Mouse (Mus musculus) neural tube, embryonic 15.5 days (tissue): ENCODE measurements around the gene Prkaca. TPM values are rescaled to one million over a fixed set of nuclear protein-coding genes. Genes with fewer than 3 reads are reported as not detected.

Source experiments
- ATAC-seq: fragments of 200-750 bp; cut with Nextera tagmentation; 2 replicates; pipeline ENCODE4 v1.8.0; 2017; ENCODE audit warnings: mild to moderate bottlenecking, moderate TSS enrichment, moderate library complexity; ENCODE audit not compliant: low FRiP score
- H3K27ac ChIP-seq: fragments of 300-500 bp; sonication (generic); replicated peaks from 2 replicates; pipeline ENCODE4 v1.5.1; 2015; ENCODE audit warnings: mild to moderate bottlenecking, inconsistent platforms
- H3K27me3 ChIP-seq: fragments of 300-500 bp; sonication (generic); replicated peaks from 2 replicates; pipeline ENCODE4 v1.6.1; 2015; ENCODE audit warnings: inconsistent platforms
- H3K36me3 ChIP-seq: fragments of 300-500 bp; sonication (generic); 2 replicates; pipeline ENCODE4 v1.6.1; 2015; ENCODE audit warnings: inconsistent platforms
- H3K4me1 ChIP-seq: fragments of 300-500 bp; sonication (generic); 2 replicates; pipeline ENCODE4 v1.6.1; 2015; ENCODE audit warnings: inconsistent platforms
- H3K4me2 ChIP-seq: fragments of 300-500 bp; sonication (generic); 2 replicates; pipeline ENCODE4 v1.6.1; 2015; ENCODE audit warnings: inconsistent platforms, mild to moderate bottlenecking, moderate library complexity
- H3K4me3 ChIP-seq: fragments of 300-500 bp; sonication (generic); replicated peaks from 2 replicates; pipeline ENCODE4 v1.5.1; 2015; ENCODE audit warnings: mild to moderate bottlenecking, inconsistent platforms
- H3K9ac ChIP-seq: fragments of 300-500 bp; sonication (generic); replicated peaks from 2 replicates; pipeline ENCODE4 v1.6.1; 2015; ENCODE audit warnings: mild to moderate bottlenecking, inconsistent platforms
- H3K9me3 ChIP-seq: fragments of 300-500 bp; sonication (generic); replicated peaks from 2 replicates; pipeline ENCODE4 v1.6.1; 2016; ENCODE audit warnings: inconsistent platforms
- WGBS: fragments of 180-500 bp; shearing (Covaris S2); methylation state at CpG from one replicate; pipeline ENCODE4 v1.1.7; 2015; ENCODE audit warnings: mixed read lengths; 5-methylcytosine and 5-hydroxymethylcytosine counted together
- polyA plus RNA-seq: library from polyadenylated mRNA; unstranded; fragments of >200 nt; fragmentation: Nextera tagmentation; extraction: Ambion mirVana; gene quantifications from 2 replicates; pipeline ENCODE4 v1.2.1, GENCODE M21; 2015

Gene Prkaca
- polyA plus RNA-seq, 1 experiment from 2014 or later, result 256 TPM

DNA sequence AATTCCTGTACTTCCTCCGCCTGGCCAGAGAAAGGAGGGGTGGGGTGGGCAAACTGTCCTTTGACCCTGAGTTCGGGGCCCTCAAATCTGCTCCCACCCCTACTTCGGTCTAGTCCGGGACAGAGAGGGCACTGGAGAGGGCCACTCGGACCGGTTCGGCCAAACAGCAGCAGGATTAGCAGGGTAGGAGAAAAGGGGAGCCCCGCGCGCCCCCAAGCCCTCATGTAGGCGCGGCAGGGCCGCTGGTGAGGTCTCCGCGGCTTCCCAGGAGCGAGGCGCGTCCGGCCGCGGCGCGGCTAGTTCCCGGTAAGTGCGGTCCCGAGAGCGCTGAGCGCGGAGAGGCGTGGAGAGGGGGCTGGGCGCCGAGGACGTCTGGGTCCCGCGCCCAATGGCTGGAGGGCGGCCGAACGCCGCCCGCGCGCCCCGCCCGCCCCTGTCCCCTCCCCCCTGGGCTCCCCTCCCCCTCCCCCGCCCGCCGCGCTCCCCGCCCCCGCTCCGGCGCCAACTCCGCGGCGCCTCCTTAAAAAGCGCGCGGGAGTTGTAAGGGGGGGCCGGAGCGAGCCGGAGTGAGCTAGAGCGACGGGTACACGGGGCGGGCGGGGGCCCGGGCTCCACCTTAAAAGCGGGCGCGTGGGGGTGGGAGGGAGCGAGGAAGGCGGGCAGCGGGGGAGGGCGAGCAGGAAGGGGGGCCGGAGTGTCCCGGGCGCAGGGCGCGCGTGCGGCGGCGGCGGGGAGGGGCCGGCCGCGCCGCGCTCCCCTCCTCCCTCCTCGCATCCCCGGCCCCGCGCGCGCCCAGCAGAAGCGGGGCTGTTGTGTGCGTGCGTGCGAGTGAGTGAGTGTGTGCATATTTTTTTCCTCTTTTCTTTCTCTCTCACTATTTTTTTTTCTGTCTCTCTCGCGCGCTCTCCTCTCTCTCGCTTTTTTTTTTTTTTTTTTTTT lies 24.0 kb downstream of the Prkaca start:
- H3K4me1 ChIP-seq, result peaks cover 26% of the 10 kb centered on the region
- H3K27ac ChIP-seq, result peak overlapping the region; percentile 96
- peaks cover 16% of the 10 kb centered on the region for H3K27me3 ChIP-seq
- H3K4me2 ChIP-seq, result peak overlapping the region; percentile 91
- H3K9ac ChIP-seq, result peak overlapping the region; percentile 76
- H3K36me3 ChIP-seq, result peaks cover 25% of the 10 kb centered on the region
- H3K9me3 ChIP-seq, result no peaks in the 10 kb centered on the region
- H3K4me3 ChIP-seq, result peak overlapping the region; percentile 74
- ATAC-seq, result peak; percentile 78
- WGBS, result 1% methylated on average over 69 of the region's 103 CpGs

DNA sequence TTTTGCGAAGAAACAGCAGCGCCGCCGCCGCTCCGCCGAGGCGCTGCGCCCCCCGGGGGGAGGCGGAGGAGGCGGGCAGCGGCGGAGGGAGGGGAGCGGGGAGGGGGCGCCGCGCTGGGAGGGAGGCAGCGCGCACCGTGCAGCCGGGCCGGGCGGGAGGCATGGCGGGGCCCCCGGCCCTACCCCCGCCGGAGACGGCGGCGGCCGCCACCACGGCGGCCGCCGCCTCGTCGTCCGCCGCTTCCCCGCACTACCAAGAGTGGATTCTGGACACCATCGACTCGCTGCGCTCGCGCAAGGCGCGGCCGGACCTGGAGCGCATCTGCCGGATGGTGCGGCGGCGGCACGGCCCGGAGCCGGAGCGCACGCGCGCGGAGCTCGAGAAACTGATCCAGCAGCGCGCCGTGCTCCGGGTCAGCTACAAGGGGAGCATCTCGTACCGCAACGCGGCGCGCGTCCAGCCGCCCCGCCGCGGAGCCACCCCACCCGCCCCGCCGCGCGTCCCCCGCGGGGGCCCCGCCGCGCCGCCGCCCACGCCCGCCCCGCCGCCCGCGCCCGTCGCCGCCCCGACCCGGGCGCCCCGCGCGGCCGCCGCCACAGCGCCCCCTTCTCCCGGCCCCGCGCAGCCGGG lies 24.8 kb downstream of the Prkaca start, which contains the start of gene Samd1:
TSS of gene Samd1 (plus strand) at position 162 of the 631 bp plus-strand sequence.
- no peak for ATAC-seq
- H3K9ac ChIP-seq, result peak within 1 kb of the TSS; percentile 76
- WGBS, result under 1% methylated on average over 28 of the region's 112 CpGs
- H3K4me3 ChIP-seq, result peak within 1 kb of the TSS; percentile 82
- H3K27me3 ChIP-seq, result peaks cover 16% of the 10 kb centered on the region
- peak within 1 kb of the TSS; percentile 96 for H3K27ac ChIP-seq
- peaks cover 26% of the 10 kb centered on the region for H3K4me1 ChIP-seq
- no peaks in the 10 kb centered on the region for H3K9me3 ChIP-seq
- peak within 1 kb of the TSS; percentile 91 for H3K4me2 ChIP-seq
- peaks cover 17% of the 10 kb centered on the region for H3K36me3 ChIP-seq

DNA sequence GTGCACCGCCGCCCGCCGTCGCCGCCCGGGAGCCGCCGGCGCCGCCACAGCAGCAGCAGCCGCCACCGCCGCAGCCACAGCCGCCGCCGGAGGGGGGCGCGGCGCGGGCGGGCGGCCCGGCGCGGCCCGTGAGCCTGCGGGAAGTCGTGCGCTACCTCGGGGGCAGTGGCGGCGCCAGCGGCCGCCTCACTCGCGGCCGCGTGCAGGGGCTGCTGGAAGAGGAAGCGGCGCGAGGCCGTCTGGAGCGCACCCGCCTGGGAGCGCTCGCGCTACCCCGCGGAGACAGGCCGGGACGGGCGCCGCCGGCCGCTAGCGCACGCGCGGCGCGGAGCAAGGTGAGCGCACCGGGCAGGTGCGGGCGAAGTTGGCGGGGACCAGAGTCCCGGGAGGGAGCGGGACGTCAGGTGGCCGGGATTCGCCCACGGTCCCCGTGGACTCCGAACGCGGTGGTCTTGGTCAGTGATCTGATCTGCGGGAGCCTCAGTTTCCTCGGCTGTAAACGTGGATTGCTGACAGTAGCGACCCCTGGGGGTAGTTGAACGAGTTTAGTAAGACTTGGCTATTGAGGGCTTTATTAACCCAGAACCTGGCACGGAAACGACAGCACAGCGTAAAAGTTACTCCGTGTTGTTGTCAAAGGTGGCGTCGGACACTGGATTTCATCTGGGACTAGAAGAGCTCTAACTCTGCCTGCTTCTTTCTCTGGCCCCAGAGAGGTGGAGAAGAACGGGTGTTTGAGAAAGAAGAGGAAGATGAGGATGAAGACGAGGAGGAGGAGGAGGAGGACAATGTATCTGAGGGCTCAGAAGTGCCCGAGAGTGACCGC lies 25.7 kb downstream of the Prkaca start:
- no peak for ATAC-seq
- peaks cover 16% of the 10 kb centered on the region for H3K27me3 ChIP-seq
- peaks cover 16% of the 10 kb centered on the region for H3K36me3 ChIP-seq
- H3K9me3 ChIP-seq, result no peaks in the 10 kb centered on the region
- H3K9ac ChIP-seq, result peak overlapping the region; percentile 76
- peak overlapping the region; percentile 82 for H3K4me3 ChIP-seq
- H3K4me1 ChIP-seq, result peaks cover 31% of the 10 kb centered on the region
- H3K4me2 ChIP-seq, result peak overlapping the region; percentile 91
- WGBS, result 1% methylated on average over 63 of the region's 92 CpGs
- H3K27ac ChIP-seq, result peak overlapping the region; percentile 81

DNA sequence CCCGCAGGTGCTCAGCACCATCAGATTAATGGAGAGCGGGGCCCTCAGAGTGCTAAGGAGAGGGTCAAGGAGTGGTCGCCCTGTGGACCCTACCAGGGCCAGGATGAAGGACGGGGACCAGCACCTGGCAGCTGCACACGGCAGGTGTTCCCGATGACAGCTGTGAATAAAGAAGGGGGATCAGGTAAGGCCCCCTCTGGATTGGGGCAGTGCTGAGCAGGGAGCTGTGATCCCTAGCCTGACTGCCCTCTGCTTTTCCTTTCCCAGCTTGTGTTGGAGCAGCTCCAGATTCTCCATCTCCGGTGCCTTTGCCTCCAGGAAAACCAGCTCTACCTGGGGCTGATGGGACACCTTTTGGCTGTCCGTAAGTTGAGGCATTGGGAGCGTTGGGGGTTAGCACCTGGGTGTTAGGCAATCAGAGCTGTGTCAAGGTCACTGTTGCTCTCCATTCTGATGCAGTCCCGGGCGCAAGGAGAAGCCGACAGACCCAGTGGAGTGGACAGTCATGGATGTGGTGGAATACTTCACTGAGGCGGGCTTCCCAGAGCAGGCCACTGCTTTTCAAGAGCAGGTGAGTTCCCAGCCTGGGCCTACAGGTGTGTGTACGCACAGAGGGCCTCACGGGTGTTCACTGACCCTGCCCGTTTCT lies 26.4 kb downstream of the Prkaca start:
- Histone ChIP-seq H3K4me3 (peak overlapping the region; percentile 82), H3K4me2 (peak overlapping the region; percentile 91), H3K27me3 (peaks cover 16% of the 10 kb centered on the region), H3K36me3 (peaks cover 16% of the 10 kb centered on the region), H3K9ac (peak overlapping the region; percentile 76), H3K9me3 (no peaks in the 10 kb centered on the region), H3K4me1 (peaks cover 37% of the 10 kb centered on the region), H3K27ac (peak overlapping the region; percentile 81; the same call in 1 of the 2 replicates)
- WGBS, result 70% methylated on average over 16 of the region's 16 CpGs
- no peak for ATAC-seq

DNA sequence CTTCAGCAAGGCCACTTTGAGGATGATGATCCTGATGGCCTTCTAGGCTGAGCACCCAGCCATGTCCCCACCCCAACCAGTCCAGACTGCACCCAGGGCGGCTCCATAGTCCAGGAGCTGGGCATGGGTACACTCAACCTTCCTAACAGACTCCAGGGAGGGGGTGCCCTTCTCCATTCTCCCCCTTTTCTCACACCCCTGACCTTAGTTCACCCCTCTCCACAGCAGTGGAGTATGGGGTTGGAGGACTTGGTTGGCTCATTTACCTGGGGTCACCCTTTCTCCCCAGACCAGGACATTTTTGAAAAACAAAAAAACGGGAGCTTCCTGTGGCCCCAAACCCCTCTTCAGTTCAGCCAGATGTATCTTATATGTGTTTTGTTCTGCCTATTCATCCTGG lies 27.0 kb downstream of the Prkaca start:
- H3K27ac ChIP-seq, result no peak overlapping the region
- peaks cover 42% of the 10 kb centered on the region for H3K4me1 ChIP-seq
- WGBS, result 100% methylated on average over 2 of the region's 2 CpGs
- peaks cover 11% of the 10 kb centered on the region for H3K36me3 ChIP-seq
- no peaks in the 10 kb centered on the region for H3K9me3 ChIP-seq
- no peak overlapping the region for H3K9ac ChIP-seq
- H3K4me3 ChIP-seq, result peak overlapping the region; percentile 82; the same call in 1 of the 2 replicates
- peak overlapping the region; percentile 91; the same call in 1 of the 2 replicates for H3K4me2 ChIP-seq
- ATAC-seq, result no peak
- peaks cover 16% of the 10 kb centered on the region for H3K27me3 ChIP-seq

DNA sequence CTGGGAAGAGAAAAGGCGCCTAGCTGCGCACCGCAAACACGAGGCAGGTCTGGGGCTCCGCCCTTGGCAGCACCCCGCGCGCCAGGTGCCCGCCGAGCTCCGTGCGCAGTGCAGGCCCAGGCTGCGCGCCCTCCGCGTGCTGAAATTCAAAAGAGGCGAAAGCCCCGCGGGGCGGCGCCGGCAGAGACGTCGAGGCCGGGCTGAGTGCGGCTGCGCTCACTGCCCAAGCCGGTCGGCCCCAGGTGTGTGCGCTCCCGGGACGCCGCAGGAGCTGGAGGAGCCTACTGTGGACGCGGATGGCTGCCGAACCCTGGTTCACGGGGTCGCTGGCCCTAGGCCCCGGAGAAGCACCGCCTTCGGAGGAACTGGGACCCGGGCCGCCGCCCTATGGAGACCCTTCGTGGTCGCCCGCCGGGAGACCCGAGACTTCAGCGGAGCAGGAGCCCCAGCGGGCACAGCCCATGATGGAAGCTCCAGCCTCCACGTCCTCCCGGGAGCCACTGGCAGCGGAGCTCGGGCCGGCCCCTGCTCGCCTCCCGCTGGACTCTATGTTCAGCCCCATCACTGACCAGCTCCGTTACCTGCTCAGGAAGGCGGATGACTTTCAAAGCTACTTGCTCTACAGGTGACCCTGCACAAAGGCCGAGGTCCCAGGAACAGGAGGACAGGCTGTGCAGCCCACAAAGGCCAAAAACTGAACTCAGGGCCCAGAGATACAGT lies 28.6 kb downstream of the Prkaca start, which contains the start of gene 1700067K01Rik:
TSS of gene 1700067K01Rik (plus strand) at position 222 of the 720 bp plus-strand sequence.
- Histone ChIP-seq H3K4me3 (no peak within 1 kb of the TSS), H3K4me2 (peak within 1 kb of the TSS; percentile 13; the same call in 1 of the 2 replicates), H3K36me3 (peaks cover 5% of the 10 kb centered on the region), H3K9ac (no peak within 1 kb of the TSS), H3K27me3 (peaks cover 16% of the 10 kb centered on the region), H3K9me3 (no peaks in the 10 kb centered on the region), H3K27ac (no peak within 1 kb of the TSS), H3K4me1 (peaks cover 42% of the 10 kb centered on the region)
- WGBS, result 23% methylated on average over 61 of the region's 61 CpGs
- no peak for ATAC-seq

DNA sequence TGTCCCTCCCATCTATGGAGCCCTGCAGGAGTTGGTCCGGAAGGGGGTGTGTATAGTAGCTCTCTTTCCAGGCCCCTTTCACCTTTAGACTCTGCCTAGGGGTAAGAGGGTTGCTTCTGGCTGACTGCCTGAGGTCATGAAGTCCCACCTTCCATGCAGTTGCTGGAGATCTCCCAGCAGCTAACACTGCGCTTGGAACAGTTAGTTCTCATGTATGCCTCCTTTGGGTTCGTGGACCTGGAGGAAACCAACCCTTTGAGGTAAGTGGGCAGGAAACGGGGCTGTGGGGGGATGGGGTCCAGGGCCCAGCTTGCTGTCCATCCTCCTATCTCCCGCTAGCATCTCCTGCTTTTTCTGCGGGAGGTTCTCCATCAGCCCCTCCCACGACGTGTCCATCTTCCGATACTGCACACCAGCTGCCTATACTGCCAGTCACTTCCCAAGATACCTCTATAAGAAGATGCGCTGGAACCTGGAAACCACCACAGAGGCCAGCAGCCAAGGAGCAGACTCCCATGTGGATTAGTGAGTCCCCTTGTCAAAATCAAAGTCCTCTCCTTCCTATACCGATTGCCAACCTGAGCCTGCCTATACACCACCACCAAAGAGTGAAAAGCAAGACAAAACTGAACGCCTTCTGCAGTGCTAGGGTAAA lies 30.3 kb downstream of the Prkaca start:
- Histone ChIP-seq H3K27ac (no peak overlapping the region), H3K27me3 (peaks cover 16% of the 10 kb centered on the region), H3K4me2 (no peak overlapping the region), H3K9ac (no peak overlapping the region), H3K9me3 (no peaks in the 10 kb centered on the region), H3K36me3 (peaks cover 5% of the 10 kb centered on the region), H3K4me1 (peaks cover 40% of the 10 kb centered on the region), H3K4me3 (no peak overlapping the region)
- no peak for ATAC-seq
- WGBS, result 63% methylated on average over 12 of the region's 12 CpGs

DNA sequence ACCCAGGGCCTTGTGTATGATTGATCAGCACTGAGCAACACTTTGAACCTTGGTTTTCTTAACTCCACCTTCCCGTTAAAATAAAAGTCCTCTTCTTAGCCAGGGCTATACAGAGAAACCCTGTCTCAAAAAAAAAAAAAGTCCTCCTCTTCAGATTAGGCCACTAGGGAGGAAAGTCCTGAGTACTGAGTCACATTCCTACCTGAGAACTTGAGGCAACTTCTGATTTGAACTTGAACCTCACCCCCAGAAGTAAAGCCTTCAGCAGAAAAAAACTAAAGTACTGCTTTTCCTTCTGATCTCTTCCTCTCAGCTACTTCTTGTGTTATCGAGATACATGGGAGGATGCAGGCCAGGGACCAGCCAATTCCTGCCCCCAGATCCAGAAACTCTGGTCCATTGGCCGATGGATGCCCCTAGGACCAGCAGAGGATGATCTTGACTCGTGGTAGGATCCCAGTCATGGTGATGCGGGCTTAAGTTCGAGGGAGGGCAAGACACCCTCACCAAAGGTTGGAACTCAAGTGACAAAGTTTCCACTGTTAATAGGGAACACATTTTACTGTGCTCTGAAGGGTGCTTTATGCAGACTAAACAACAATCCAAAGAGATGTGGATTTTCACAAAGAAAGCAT lies 30.9 kb downstream of the Prkaca start:
- peaks cover 16% of the 10 kb centered on the region for H3K27me3 ChIP-seq
- 81% methylated on average over 6 of the region's 6 CpGs for WGBS
- H3K27ac ChIP-seq, result no peak overlapping the region
- peak overlapping the region; percentile 63 for H3K4me3 ChIP-seq
- H3K4me2 ChIP-seq, result peak overlapping the region; percentile 96
- H3K9ac ChIP-seq, result peak overlapping the region; percentile 65; the same call in 1 of the 2 replicates
- no peak for ATAC-seq
- peaks cover 36% of the 10 kb centered on the region for H3K4me1 ChIP-seq
- H3K36me3 ChIP-seq, result peaks cover 5% of the 10 kb centered on the region
- no peaks in the 10 kb centered on the region for H3K9me3 ChIP-seq

DNA sequence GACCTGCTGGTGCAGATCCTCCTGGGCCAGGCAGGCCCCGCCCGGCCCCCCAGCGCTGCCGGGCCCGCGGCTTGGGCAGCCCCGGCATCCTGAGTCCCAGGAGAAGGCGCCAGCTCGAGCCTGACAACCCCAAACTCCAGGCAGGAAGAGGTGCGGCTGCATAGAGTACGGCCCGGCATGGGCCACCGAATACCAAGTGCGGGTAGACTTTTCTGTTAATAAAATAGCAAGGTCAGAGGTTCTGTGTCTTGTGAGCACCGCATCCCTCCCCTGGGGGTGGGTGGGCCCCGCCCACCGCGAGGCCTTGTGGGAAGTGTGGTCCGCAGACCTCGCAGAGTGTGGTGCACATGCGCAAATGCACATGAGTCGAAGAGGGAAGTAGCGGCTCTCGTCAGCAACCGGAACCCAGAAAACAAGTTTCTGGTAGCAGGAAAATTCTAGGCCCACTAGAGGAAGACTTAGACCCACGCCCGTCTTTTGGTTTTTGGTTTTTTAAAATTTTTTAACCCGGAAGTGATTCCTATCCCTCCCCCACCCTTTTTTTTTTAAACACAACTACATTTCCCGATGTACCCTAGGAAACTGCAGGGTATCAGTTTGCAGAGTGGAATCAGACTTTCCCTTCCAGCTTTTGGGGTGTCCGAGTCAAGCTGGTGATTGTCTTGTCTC lies 31.9 kb downstream of the Prkaca start:
- H3K9ac ChIP-seq, result peak overlapping the region; percentile 65
- under 1% methylated on average over 30 of the region's 30 CpGs for WGBS
- no peaks in the 10 kb centered on the region for H3K9me3 ChIP-seq
- peak overlapping the region; percentile 63 for H3K4me3 ChIP-seq
- H3K27ac ChIP-seq, result peak overlapping the region; percentile 77
- peaks cover 28% of the 10 kb centered on the region for H3K4me1 ChIP-seq
- ATAC-seq, result peak; percentile 87
- peaks cover 17% of the 10 kb centered on the region for H3K27me3 ChIP-seq
- peaks cover 3% of the 10 kb centered on the region for H3K36me3 ChIP-seq
- H3K4me2 ChIP-seq, result peak overlapping the region; percentile 96
